Mouse (Mus musculus): ENCODE measurements around the gene Zbp1. TPM values are rescaled to one million over a fixed set of nuclear protein-coding genes. Genes with fewer than 3 reads are reported as not detected.

The Zbp1 gene
- polyA plus RNA-seq, 1 experiment: 9.1 TPM

GRCm38 (mm10) chr2:173217246-173217645, 1.5 kb downstream of the Zbp1 start:
- H3K4me3 ChIP-seq (replicated peaks; ENCODE audit: control insufficient read depth, low read depth, low read length): no peak overlapping the region
- TF ChIP-seq CTCF (IDR thresholded peaks at IDR 0.05; ENCODE audit: control insufficient read depth, insufficient read depth, low read length) (no peak), POLR2A (IDR thresholded peaks at IDR 0.05; ENCODE audit: borderline replicate concordance, control insufficient read depth, low read depth, low read length) (no peak)
- 75% methylated on average over 3 of the region's 3 CpGs for WGBS
- no peak overlapping the region for H3K27ac ChIP-seq (ENCODE audit: control insufficient read depth, insufficient read depth, low read depth, low read length, poor library complexity)
- H3K4me1 ChIP-seq (ENCODE audit: control insufficient read depth, insufficient read depth, low read length): peaks cover 6% of the 10 kb centered on the region

DNA sequence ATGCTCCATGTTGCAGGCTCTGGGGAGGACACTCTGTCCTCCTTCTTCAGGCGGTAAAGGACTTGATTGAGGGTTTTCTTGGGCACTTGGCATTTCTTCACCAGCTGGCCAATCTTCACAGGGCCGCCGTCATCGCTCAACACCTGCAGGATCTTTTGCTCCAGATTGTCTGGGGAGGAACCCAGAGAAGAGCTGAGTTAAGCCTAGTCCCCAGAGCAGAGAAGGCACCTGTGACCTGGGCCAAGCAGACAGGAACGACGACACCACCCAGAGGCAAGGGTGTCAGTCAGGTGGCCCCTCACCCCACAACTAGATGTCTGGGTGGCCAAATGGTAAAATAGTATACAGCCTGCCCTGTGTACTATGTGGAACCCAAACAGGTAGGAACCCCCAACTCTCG, 1.9 kb downstream of the Zbp1 start:
- H3K27ac ChIP-seq (ENCODE audit: control insufficient read depth, insufficient read depth, low read depth, low read length, poor library complexity): no peak overlapping the region
- TF ChIP-seq CTCF (IDR thresholded peaks at IDR 0.05; ENCODE audit: control insufficient read depth, insufficient read depth, low read length): no peak
- TF ChIP-seq POLR2A (IDR thresholded peaks at IDR 0.05; ENCODE audit: borderline replicate concordance, control insufficient read depth, low read depth, low read length): no peak
- H3K4me3 ChIP-seq (replicated peaks; ENCODE audit: control insufficient read depth, low read depth, low read length): no peak overlapping the region
- H3K4me1 ChIP-seq (ENCODE audit: control insufficient read depth, insufficient read depth, low read length): peaks cover 6% of the 10 kb centered on the region
- 81% methylated on average over 7 of the region's 7 CpGs for WGBS

- 74% methylated on average over 4 of the region's 4 CpGs for WGBS
- Histone ChIP-seq H3K4me3 (replicated peaks; ENCODE audit: control insufficient read depth, low read depth, low read length) (no peak overlapping the region), H3K27ac (ENCODE audit: control insufficient read depth, insufficient read depth, low read depth, low read length, poor library complexity) (no peak overlapping the region), H3K4me1 (ENCODE audit: control insufficient read depth, insufficient read depth, low read length) (no peaks in the 10 kb centered on the region)
- TF ChIP-seq POLR2A (IDR thresholded peaks at IDR 0.05; ENCODE audit: borderline replicate concordance, control insufficient read depth, low read depth, low read length) (no peak), CTCF (IDR thresholded peaks at IDR 0.05; ENCODE audit: control insufficient read depth, insufficient read depth, low read length) (no peak)
Measured at GRCm38 (mm10) chr2:173212227-173212626, 6.5 kb downstream of the Zbp1 start.

- Histone ChIP-seq H3K4me1 (ENCODE audit: control insufficient read depth, insufficient read depth, low read length) (no peaks in the 10 kb centered on the region), H3K4me3 (replicated peaks; ENCODE audit: control insufficient read depth, low read depth, low read length) (no peak overlapping the region), H3K27ac (ENCODE audit: control insufficient read depth, insufficient read depth, low read depth, low read length, poor library complexity) (no peak overlapping the region)
- no peak for TF ChIP-seq POLR2A (IDR thresholded peaks at IDR 0.05; ENCODE audit: borderline replicate concordance, control insufficient read depth, low read depth, low read length)
- no peak for TF ChIP-seq CTCF (IDR thresholded peaks at IDR 0.05; ENCODE audit: control insufficient read depth, insufficient read depth, low read length)
- 85% methylated on average over 7 of the region's 7 CpGs for WGBS
Measured at GRCm38 (mm10) chr2:173209091-173209815, 9.5 kb downstream of the Zbp1 start.

GRCm38 (mm10) chr2:173207051-173207450, 11.7 kb downstream of the Zbp1 start:
- H3K27ac ChIP-seq (ENCODE audit: control insufficient read depth, insufficient read depth, low read depth, low read length, poor library complexity): no peak overlapping the region
- no peak for TF ChIP-seq POLR2A (IDR thresholded peaks at IDR 0.05; ENCODE audit: borderline replicate concordance, control insufficient read depth, low read depth, low read length)
- TF ChIP-seq CTCF (IDR thresholded peaks at IDR 0.05; ENCODE audit: control insufficient read depth, insufficient read depth, low read length): no peak
- no peak overlapping the region for H3K4me3 ChIP-seq (replicated peaks; ENCODE audit: control insufficient read depth, low read depth, low read length)
- no peaks in the 10 kb centered on the region for H3K4me1 ChIP-seq (ENCODE audit: control insufficient read depth, insufficient read depth, low read length)
- 87% methylated on average over 3 of the region's 3 CpGs for whole genome bisulfite sequencing

DNA sequence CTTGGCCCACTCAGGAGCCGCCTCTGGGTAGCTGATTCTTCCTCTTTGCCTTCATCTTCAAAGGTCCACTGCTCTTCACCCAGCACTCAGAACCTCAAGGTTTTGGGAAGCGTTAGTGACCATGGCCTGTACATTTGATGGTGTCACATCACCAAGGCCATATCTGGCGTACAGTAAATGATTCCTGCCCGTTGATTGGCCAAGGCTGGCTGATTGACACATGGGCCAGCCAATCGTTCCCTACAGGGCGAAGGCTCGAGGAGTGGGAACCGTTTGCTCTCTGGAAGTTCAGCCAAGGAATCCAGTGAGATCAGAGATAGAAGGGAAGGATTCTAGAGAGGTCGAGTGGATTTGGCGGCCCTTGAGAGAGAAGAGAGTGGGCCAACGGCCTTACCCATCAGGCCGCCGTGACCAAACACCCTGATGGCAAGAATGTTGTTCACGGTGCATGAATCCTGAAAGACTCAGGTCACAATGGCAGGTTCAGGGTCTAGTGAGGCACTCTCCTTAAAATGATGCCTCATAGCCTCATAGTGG, 13.1 kb downstream of the Zbp1 start:
- H3K27ac ChIP-seq (ENCODE audit: control insufficient read depth, insufficient read depth, low read depth, low read length, poor library complexity): no peak overlapping the region
- no peak overlapping the region for H3K4me3 ChIP-seq (replicated peaks; ENCODE audit: control insufficient read depth, low read depth, low read length)
- 87% methylated on average over 14 of the region's 14 CpGs for WGBS
- TF ChIP-seq CTCF (IDR thresholded peaks at IDR 0.05; ENCODE audit: control insufficient read depth, insufficient read depth, low read length) (no peak), POLR2A (IDR thresholded peaks at IDR 0.05; ENCODE audit: borderline replicate concordance, control insufficient read depth, low read depth, low read length) (no peak)
- H3K4me1 ChIP-seq (ENCODE audit: control insufficient read depth, insufficient read depth, low read length): no peaks in the 10 kb centered on the region

DNA sequence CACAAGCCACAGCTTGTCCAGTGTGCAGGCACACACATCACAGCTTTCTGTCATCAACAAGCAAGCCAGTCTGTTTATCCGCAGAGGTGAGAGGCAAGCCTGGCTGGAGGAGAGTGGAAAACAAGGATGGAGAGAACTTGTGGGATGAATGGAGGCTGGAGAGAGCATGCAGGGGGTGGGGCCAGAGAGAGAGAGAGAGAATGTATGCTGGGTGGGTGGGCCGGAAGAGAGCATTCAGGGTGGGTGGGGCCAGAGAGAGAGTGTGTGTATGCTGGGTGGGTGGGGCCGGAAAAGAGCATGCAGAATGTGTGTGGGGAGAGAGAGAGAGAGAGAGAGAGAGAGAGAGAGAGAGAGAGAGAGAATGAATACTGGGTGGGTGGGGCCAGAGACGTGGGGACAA, 14.1 kb downstream of the Zbp1 start:
- WGBS: 76% methylated on average over 4 of the region's 4 CpGs
- H3K4me3 ChIP-seq (replicated peaks; ENCODE audit: control insufficient read depth, low read depth, low read length): no peak overlapping the region
- no peak overlapping the region for H3K27ac ChIP-seq (ENCODE audit: control insufficient read depth, insufficient read depth, low read depth, low read length, poor library complexity)
- no peaks in the 10 kb centered on the region for H3K4me1 ChIP-seq (ENCODE audit: control insufficient read depth, insufficient read depth, low read length)
- no peak for TF ChIP-seq CTCF (IDR thresholded peaks at IDR 0.05; ENCODE audit: control insufficient read depth, insufficient read depth, low read length)
- no peak for TF ChIP-seq POLR2A (IDR thresholded peaks at IDR 0.05; ENCODE audit: borderline replicate concordance, control insufficient read depth, low read depth, low read length)

- TF ChIP-seq POLR2A (IDR thresholded peaks at IDR 0.05; ENCODE audit: borderline replicate concordance, control insufficient read depth, low read depth, low read length): no peak
- TF ChIP-seq CTCF (IDR thresholded peaks at IDR 0.05; ENCODE audit: control insufficient read depth, insufficient read depth, low read length): no peak
- Histone ChIP-seq H3K4me3 (replicated peaks; ENCODE audit: control insufficient read depth, low read depth, low read length) (no peak overlapping the region), H3K27ac (ENCODE audit: control insufficient read depth, insufficient read depth, low read depth, low read length, poor library complexity) (no peak overlapping the region), H3K4me1 (ENCODE audit: control insufficient read depth, insufficient read depth, low read length) (no peaks in the 10 kb centered on the region)
- WGBS: 73% methylated on average over 3 of the region's 3 CpGs
Measured at GRCm38 (mm10) chr2:173203726-173204125, 15.0 kb downstream of the Zbp1 start.

Measured in bone marrow, adult 2 months (tissue).